ENCODE assay signal across 22 mouse cellular contexts in the genomic region with DNA sequence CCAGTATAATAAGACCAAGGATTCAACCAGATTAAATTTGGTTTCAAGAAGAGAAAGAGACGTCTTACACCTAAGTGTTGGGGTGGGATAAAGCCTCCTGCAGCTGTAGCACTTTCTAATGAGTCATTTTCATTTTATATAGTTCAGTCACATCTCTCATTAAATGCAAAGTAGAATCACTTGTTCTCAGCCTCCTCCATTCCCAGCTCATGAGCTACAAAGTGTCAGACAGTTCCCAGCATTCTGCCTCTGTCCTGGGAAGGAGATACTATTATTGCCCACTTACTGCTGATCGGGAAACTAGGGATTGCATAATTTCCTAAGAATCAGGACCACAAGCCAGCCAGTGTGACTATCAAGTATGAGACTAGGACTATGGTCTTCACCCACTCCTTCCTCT.
"Had no signal": no experiment of that assay in that cellular context is flagged by ENCODE, and none has a peak within 500 bp of the region (broad histone marks: within the 10 kb centered on the region; RNA-seq: fewer than 3 reads in every experiment).

No protein-coding gene starts in this region.

- ATAC-seq: hindbrain, embryonic 16.5 days; hindbrain, postnatal 0 days; inflammation-experienced regulatory T-cells, adult 6 months; intestine, embryonic 15.5 days; intestine, embryonic 16.5 days; intestine, postnatal 0 days had no signal

- DNase-seq: heart, postnatal 10 days; heart, postnatal 14 days; heart, postnatal 36 days; heart, postnatal 4 days; kidney, adult 11 months; kidney, adult 18-20 months; kidney, adult 2 months; kidney, adult 8-10 months; kidney, adult 9 months; kidney, postnatal 10 days; kidney, postnatal 14 days; kidney, postnatal 25 days; kidney, postnatal 36 days; kidney, postnatal 4 days; layer of hippocampus, adult 9-11 months; layer of hippocampus, postnatal 36 days had no signal
